In the genomic region with DNA sequence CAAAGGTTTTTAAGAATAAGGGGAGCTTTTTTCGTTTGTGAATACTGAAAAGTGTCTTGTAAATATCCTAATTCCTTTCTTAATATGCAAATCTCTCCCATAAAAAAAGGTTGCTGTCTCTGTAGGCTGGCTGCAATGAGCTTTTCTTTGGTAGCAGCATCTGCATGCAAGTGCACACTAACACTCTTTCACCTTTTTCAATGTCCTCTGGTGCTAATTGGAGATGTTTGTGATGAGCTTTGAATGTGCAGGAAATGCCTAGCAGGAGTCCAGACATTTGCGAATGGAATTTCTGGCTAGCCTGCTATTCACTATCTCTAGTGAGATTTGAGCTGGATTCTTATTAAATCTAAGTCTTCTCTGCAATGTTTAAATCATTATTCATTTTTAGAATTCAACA, we compare ENCODE assay signal across 22 mouse cellular contexts.
DNase-seq lines count a peak whose midpoint lies in the region; ATAC-seq and TF ChIP-seq lines count a peak whose summit lies in the region.
"Had no signal": no experiment of that assay in that cellular context is flagged by ENCODE, and none has a peak within 500 bp of the region (broad histone marks: within the 10 kb centered on the region; RNA-seq: fewer than 3 reads in every experiment).

No protein-coding gene starts in this region.

- no peaks in the 10 kb centered on the region for H3K27me3 ChIP-seq in forebrain, embryonic 16.5 days (replicated peaks; ENCODE audit: control insufficient read depth, insufficient read depth, low read length)
- H3K27me3 ChIP-seq: limb, embryonic 13.5 days; liver, embryonic 13.5 days; lung, embryonic 15.5 days; neural tube, embryonic 15.5 days had no signal

- intact Hi-C loops in left cerebral cortex, adult 2 months (cut with DNase I) = no loop called here

- no peak overlapping the region for H3K4me2 ChIP-seq in forebrain, embryonic 16.5 days (ENCODE audit: low read length)
- H3K4me2 ChIP-seq: limb, embryonic 13.5 days; liver, embryonic 13.5 days; lung, embryonic 15.5 days; midbrain, embryonic 11.5 days; neural tube, embryonic 15.5 days had no signal

- H3K4me1 ChIP-seq in forebrain, embryonic 16.5 days (replicated peaks; ENCODE audit: control insufficient read depth, insufficient read depth, low read length) = no peaks in the 10 kb centered on the region
- no peaks in the 10 kb centered on the region for H3K4me1 ChIP-seq in lung, adult 2 months (ENCODE audit: control insufficient read depth, insufficient read depth, low read length)
- H3K4me1 ChIP-seq: limb, embryonic 13.5 days; liver, embryonic 13.5 days; lung, embryonic 15.5 days; neural tube, embryonic 15.5 days had no signal

- no peaks in the 10 kb centered on the region for H3K36me3 ChIP-seq in forebrain, embryonic 16.5 days (ENCODE audit: control insufficient read depth, insufficient read depth)
- H3K36me3 ChIP-seq: limb, embryonic 13.5 days; liver, embryonic 13.5 days; lung, embryonic 15.5 days; neural tube, embryonic 15.5 days had no signal

- H3K4me3 ChIP-seq in left cerebral cortex, adult 2 months = no peak overlapping the region
- H3K4me3 ChIP-seq in forebrain, embryonic 16.5 days (replicated peaks; ENCODE audit: low read length) = no peak overlapping the region
- no peak overlapping the region for H3K4me3 ChIP-seq in lung, adult 2 months (replicated peaks; ENCODE audit: extremely low read depth, low read depth, low read length)
- H3K4me3 ChIP-seq: heart, adult 2 months; limb, embryonic 13.5 days; liver, embryonic 13.5 days; lung, embryonic 15.5 days; neural tube, embryonic 15.5 days had no signal

- H3K9me3 ChIP-seq in forebrain, embryonic 16.5 days (ENCODE audit: control insufficient read depth, low read length) = no peaks in the 10 kb centered on the region
- H3K9me3 ChIP-seq: limb, embryonic 13.5 days; liver, embryonic 13.5 days; lung, embryonic 15.5 days; neural tube, embryonic 15.5 days had no signal

- TF ChIP-seq POLR2A in lung, adult 2 months (IDR thresholded peaks at IDR 0.05; ENCODE audit: borderline replicate concordance, extremely low read depth, low read depth, low read length) = no peak

- TF ChIP-seq CTCF in left cerebral cortex, adult 2 months (IDR thresholded peaks at IDR 0.05) = no peak
- TF ChIP-seq CTCF in lung, adult 2 months (IDR thresholded peaks at IDR 0.05; ENCODE audit: insufficient read depth, low read length) = no peak

- 2% methylated on average over 2 of the region's 2 CpGs for WGBS in forebrain, embryonic 16.5 days
- 42% methylated on average over 2 of the region's 2 CpGs for WGBS in lung, adult 2 months

- H3K27ac ChIP-seq in left cerebral cortex, adult 2 months = peak overlapping the region; percentile 67; the same call in 1 of the 2 replicates
- no peak overlapping the region for H3K27ac ChIP-seq in forebrain, embryonic 16.5 days (ENCODE audit: low read length)
- H3K27ac ChIP-seq: heart, adult 2 months; limb, embryonic 13.5 days; liver, embryonic 13.5 days; lung, embryonic 15.5 days; macrophage; neural tube, embryonic 15.5 days; stomach, postnatal 0 days had no signal

- ATAC-seq in frontal cortex, adult (ENCODE audit: low TSS enrichment) = peak; percentile 58
- peak; percentile 76 for ATAC-seq in forebrain, embryonic 16.5 days

- no peak overlapping the region for H3K9ac ChIP-seq in forebrain, embryonic 16.5 days (replicated peaks; ENCODE audit: low read depth, low read length)
- H3K9ac ChIP-seq: limb, embryonic 13.5 days; liver, embryonic 13.5 days; lung, embryonic 15.5 days; neural tube, embryonic 15.5 days had no signal

- DNase-seq in frontal cortex, postnatal 14 days (ENCODE audit: low spot score in 2 of 2) = no peak
- no peak for DNase-seq in left cerebral cortex, adult 2 months (ENCODE audit: extremely low spot score in 1 of 2, low spot score in 2 of 2)
- DNase-seq in left cerebral cortex, adult 18-20 months (ENCODE audit: low spot score in 2 of 2) = no peak
- peak; percentile 30 for DNase-seq in brain, adult 2 months (ENCODE audit: low read depth, low spot score)
- no peak for DNase-seq in lung, adult 2 months
- DNase-seq in B cell, adult 2 months = no peak
- DNase-seq: cerebellum, adult 9-11 months; gastrocnemius, postnatal 25 days; heart, adult 2 months; heart, postnatal 36 days; kidney, adult 18-20 months; kidney, postnatal 10 days; liver, embryonic 13.5 days; right cerebral cortex, postnatal 4 days had no signal
